Mouse (Mus musculus) frontal cortex, postnatal 25 days (tissue): Measurements from ENCODE around the gene Pex5.

Source experiments
- DNase-seq, 2 experiments: peaks; one replicate each; pipeline ENCODE4 v3.0.0; 2022; ENCODE audit warnings: low spot score in 2 of 2

The Pex5 gene

DNA sequence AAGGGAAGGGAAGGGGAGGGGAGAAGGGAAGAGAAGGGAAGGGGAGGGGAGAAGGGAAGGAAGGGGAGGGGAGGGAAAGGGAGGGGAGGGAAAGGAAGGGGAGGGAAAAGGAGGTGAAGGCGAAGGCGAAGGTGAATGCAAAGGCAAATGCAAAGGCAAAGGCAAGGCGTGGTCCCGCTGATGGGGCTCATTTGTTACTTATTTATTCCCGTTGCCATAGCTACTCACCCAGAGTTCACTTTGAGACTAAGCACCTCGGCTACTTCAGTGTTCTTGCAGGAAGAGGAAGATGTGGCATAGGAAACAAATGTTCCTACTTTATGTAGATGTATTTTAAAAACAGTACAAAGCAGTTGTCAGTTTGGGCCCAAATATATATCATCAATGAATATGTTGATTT lies 54.3 kb downstream of the Pex5 start:
- no peak for DNase-seq

- no peak for DNase-seq
These were observed 55.9 kb downstream of the Pex5 start for GRCm38 (mm10) chr6:124358953-124359352.

- DNase-seq, result no peak
These were observed 61.6 kb downstream of the Pex5 start for GRCm38 (mm10) chr6:124353246-124353645.
